Mouse (Mus musculus) testis, adult 2 months (tissue): ENCODE data around the gene Ddost. TPM values are rescaled to one million over a fixed set of nuclear protein-coding genes. Genes with fewer than 3 reads are reported as not detected.
A peak's percentile ranks its signal among the peaks of the same experiment; 100 is the strongest.

Experiments
- H3K27ac ChIP-seq: fragments of 200-500 bp; 2 replicates; pipeline ENCODE4 v1.5.1; 2012; ENCODE audit warnings: low read depth, low read length; ENCODE audit not compliant: control insufficient read depth, insufficient read depth
- H3K27me3 ChIP-seq: fragments of 200-500 bp; 2 replicates; pipeline ENCODE4 v1.6.1; 2012; ENCODE audit warnings: mild to moderate bottlenecking, low read length, moderate library complexity; ENCODE audit not compliant: control insufficient read depth, insufficient read depth
- H3K36me3 ChIP-seq: fragments of 200-500 bp; 2 replicates; pipeline ENCODE4 v1.6.1; 2012; ENCODE audit warnings: mild to moderate bottlenecking, low read length; ENCODE audit not compliant: control insufficient read depth, insufficient read depth
- H3K4me1 ChIP-seq: fragments of 200-500 bp; 2 replicates; pipeline ENCODE4 v1.6.1; 2012; ENCODE audit warnings: low read length; ENCODE audit not compliant: control insufficient read depth, insufficient read depth
- H3K4me3 ChIP-seq: fragments of 200-500 bp; 2 replicates; pipeline ENCODE4 v1.5.1; 2012; ENCODE audit warnings: low read depth, mild to moderate bottlenecking, low read length, moderate library complexity, mixed read lengths; ENCODE audit not compliant: control insufficient read depth
- CTCF ChIP-seq: fragments of 200-500 bp; IDR thresholded peaks from 2 replicates; pipeline ENCODE4 v1.5.1; 2012; ENCODE audit warnings: low read depth, mild to moderate bottlenecking, inconsistent platforms, low read length, moderate library complexity; ENCODE audit not compliant: control insufficient read depth, insufficient read depth, insufficient replicate concordance
- POLR2A ChIP-seq: fragments of 200-500 bp; IDR thresholded peaks from 2 replicates; pipeline ENCODE4 v1.6.1; 2012; ENCODE audit warnings: low read depth, mild to moderate bottlenecking, inconsistent platforms, low read length, moderate library complexity; ENCODE audit not compliant: control insufficient read depth
- polyA plus RNA-seq: library from polyadenylated mRNA; depleted of rRNA; stranded (reverse); fragments of >200 nt; gene quantifications from 2 replicates; pipeline ENCODE4 v1.2.3, GENCODE M21; 2012

The Ddost gene
- polyA plus RNA-seq, 1 experiment, result 177 TPM

DNA sequence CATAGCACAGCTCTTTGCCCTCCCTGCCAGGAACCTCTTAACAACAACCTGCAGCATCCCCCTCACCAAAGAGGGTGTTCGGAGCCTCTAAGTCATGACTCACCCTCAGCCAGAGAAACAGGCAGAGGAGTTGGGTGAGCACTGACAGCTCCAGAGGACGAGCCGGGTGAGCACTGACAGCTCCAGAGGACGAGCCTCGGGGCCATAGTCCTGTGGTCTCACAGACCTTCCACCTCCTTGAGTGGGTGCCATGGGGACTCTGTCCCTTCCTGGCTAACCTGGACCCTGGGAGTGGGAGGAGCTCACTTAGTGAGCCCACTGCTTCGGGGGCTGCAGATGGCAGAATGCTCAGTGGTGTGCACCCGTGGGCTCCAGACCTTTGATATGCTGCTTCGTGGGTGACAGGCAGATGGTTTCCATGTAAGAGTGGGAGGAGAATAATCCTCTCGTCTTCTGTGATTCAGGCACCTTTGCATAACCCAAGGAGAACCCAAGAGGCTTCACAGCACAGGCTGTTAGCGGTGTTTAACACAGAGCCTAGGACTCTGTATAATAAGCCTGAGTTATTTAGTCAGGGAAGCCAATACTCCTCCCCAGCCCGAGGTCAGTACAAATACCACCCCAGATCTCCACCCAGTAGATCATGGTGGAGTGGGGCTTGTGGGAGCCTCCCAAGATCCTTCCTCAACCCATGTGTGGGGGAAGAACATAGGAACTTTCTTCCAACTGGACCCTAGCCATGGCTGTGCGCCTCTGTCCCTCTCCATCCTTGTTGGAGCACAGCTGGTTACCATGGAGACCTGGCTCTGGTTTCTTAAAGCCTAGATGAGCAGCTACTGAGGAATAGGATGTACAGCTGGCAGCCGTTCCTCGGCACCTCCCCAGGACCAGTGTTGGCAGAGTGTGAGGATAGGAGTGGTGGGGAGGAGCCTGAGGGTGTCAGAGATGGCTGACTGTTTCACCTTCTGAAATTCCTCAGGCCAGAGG, 32.2 kb upstream of the Ddost start:
- Histone ChIP-seq H3K36me3 (no peaks in the 10 kb centered on the region), H3K4me1 (no peaks in the 10 kb centered on the region), H3K27ac (no peak overlapping the region), H3K4me3 (no peak overlapping the region), H3K27me3 (no peaks in the 10 kb centered on the region)
- TF ChIP-seq CTCF (no peak), POLR2A (no peak)

GRCm38 (mm10) chr4:138278346-138278745, 26.2 kb upstream of the Ddost start:
- no peak for TF ChIP-seq POLR2A
- TF ChIP-seq CTCF, result no peak
- H3K4me3 ChIP-seq, result no peak overlapping the region
- no peak overlapping the region for H3K27ac ChIP-seq
- no peaks in the 10 kb centered on the region for H3K4me1 ChIP-seq
- no peaks in the 10 kb centered on the region for H3K27me3 ChIP-seq
- no peaks in the 10 kb centered on the region for H3K36me3 ChIP-seq

DNA sequence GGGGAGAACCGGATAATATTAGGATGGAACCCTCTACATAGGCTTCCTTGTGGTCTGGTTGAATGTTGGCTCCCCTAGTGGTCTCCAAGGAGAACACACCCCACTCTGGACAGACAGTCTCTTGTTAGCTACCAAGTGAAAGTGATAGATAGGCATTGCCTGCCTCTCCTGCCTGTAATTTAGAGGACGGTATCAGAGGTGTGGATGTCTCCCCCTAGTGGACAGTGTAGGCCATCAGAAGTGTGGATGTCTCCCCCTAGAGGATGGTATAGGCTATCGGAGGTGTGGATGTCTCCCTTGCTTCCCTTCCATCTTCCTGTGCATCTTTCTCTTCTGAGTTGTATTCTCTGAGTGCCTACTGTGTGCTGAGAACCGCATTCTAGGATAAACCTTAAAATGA, 21.7 kb upstream of the Ddost start:
- H3K27me3 ChIP-seq, result no peaks in the 10 kb centered on the region
- no peak overlapping the region for H3K4me3 ChIP-seq
- H3K27ac ChIP-seq, result no peak overlapping the region
- H3K4me1 ChIP-seq, result no peaks in the 10 kb centered on the region
- TF ChIP-seq CTCF, result peak; percentile 78; the same call in 1 of the 2 replicates
- TF ChIP-seq POLR2A, result no peak
- H3K36me3 ChIP-seq, result no peaks in the 10 kb centered on the region

DNA sequence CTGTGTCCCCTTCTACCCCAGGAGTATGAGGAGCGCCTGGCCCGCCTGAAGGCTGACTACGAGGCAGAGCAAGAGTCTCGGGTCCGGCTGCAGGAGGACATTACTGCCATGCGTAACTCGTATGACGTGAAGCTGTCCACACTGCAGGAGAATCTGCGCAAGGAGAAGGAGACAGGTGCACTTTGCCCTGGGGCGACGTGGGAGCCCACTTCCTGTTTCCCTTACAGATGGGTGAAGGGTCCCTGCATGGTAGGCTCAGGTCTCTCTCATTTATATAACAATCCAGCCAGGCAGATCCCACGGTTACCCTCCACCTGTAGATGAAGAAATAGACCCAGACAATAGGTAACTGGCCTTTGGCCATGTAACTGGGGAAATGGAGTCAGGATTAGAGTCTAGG, 18.1 kb upstream of the Ddost start:
- Histone ChIP-seq H3K4me1 (no peaks in the 10 kb centered on the region; the same call in 1 of the 2 replicates), H3K36me3 (no peaks in the 10 kb centered on the region), H3K27ac (no peak overlapping the region), H3K27me3 (no peaks in the 10 kb centered on the region), H3K4me3 (no peak overlapping the region)
- TF ChIP-seq POLR2A (no peak), CTCF (no peak)

DNA sequence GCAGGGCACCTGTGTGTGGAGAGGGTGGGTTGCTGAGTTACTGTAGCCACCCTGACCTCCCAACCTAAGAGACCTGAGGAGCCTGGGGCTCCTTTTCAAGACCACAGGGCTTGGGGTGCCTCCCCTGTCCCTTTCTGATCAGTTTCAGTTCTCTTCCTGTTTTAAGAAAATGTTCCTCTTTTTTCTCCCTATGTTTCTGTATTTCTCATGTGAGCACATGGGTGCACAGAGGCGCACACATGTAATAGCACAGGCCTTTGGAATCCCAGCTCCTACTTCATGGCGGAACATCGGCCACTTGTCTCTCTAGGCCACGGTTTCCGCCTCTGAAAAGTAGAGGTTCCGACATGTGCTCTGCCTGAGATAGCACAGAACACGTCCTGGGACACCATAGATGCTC, 15.8 kb upstream of the Ddost start:
- Histone ChIP-seq H3K36me3 (no peaks in the 10 kb centered on the region), H3K27ac (no peak overlapping the region), H3K4me1 (no peaks in the 10 kb centered on the region; the same call in 1 of the 2 replicates), H3K27me3 (no peaks in the 10 kb centered on the region), H3K4me3 (no peak overlapping the region)
- TF ChIP-seq POLR2A (no peak), CTCF (no peak)

DNA sequence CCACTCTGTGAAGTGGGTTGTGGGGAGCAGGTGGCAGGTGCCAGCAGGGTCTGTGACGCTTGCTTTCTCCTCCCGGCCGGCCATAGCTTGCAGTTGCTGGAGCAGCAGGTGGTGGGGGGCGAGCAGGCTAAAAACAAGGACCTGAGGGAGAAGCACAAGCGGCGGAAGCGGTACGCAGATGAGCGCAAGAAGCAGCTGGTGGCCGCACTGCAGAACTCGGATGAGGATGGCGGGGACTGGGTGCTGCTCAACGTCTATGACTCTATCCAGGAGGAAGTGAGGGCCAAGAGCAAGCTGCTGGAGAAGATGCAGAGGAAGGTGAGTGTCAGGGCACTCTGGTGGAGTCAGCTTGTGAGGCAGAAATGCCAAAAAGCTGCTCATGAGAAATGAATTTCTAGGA, 12.5 kb upstream of the Ddost start:
- no peaks in the 10 kb centered on the region for H3K36me3 ChIP-seq
- TF ChIP-seq CTCF (no peak), POLR2A (no peak)

GRCm38 (mm10) chr4:138293261-138293948, 11.1 kb upstream of the Ddost start:
- Histone ChIP-seq H3K36me3 (no peaks in the 10 kb centered on the region), H3K4me1 (no peaks in the 10 kb centered on the region), H3K27me3 (no peaks in the 10 kb centered on the region), H3K27ac (no peak overlapping the region), H3K4me3 (no peak overlapping the region)
- TF ChIP-seq POLR2A (no peak), CTCF (no peak)

More for the DNA sequence above, 12.5 kb upstream of the Ddost start:
- Histone ChIP-seq H3K27me3 (no peaks in the 10 kb centered on the region), H3K27ac (no peak overlapping the region), H3K4me3 (no peak overlapping the region), H3K4me1 (no peaks in the 10 kb centered on the region; the same call in 1 of the 2 replicates)
